Mouse (Mus musculus): ENCODE measurements at regions not wholly inside any gene's neighbourhood (a gene's known extent, or its start where the extent isn't known, plus 50 kb on each side); places are given as distances from the start of the nearest gene placed in this dataset.

- no peak for DNase-seq
- Histone ChIP-seq H3K4me3 (replicated peaks; ENCODE audit: extremely low read depth, low read depth, low read length) (no peak overlapping the region), H3K4me1 (ENCODE audit: control insufficient read depth, insufficient read depth, low read length) (no peaks in the 10 kb centered on the region)
- TF ChIP-seq CTCF (IDR thresholded peaks at IDR 0.05; ENCODE audit: insufficient read depth, low read length) (no peak), POLR2A (IDR thresholded peaks at IDR 0.05; ENCODE audit: borderline replicate concordance, extremely low read depth, low read depth, low read length) (no peak)
- WGBS, result 72% methylated on average over 1 of the region's 1 CpGs
Measured at GRCm38 (mm10) chr12:47466740-47467139, 648.0 kb upstream of the Nova1 start.

- WGBS, result 60% methylated on average over 5 of the region's 5 CpGs
- Histone ChIP-seq H3K4me3 (replicated peaks; ENCODE audit: extremely low read depth, low read depth, low read length) (no peak overlapping the region), H3K4me1 (ENCODE audit: control insufficient read depth, insufficient read depth, low read length) (no peaks in the 10 kb centered on the region)
- TF ChIP-seq CTCF (IDR thresholded peaks at IDR 0.05; ENCODE audit: insufficient read depth, low read length), result no peak
- no peak for DNase-seq
Measured at GRCm38 (mm10) chr12:47465924-47466323, 647.2 kb upstream of the Nova1 start.

GRCm38 (mm10) chr12:47431669-47432068, 612.9 kb upstream of the Nova1 start:
- 36% methylated on average over 1 of the region's 1 CpGs for WGBS
- DNase-seq, result no peak
- no peak for TF ChIP-seq POLR2A (IDR thresholded peaks at IDR 0.05; ENCODE audit: borderline replicate concordance, extremely low read depth, low read depth, low read length)
- TF ChIP-seq CTCF (IDR thresholded peaks at IDR 0.05; ENCODE audit: insufficient read depth, low read length), result no peak
- Histone ChIP-seq H3K4me3 (replicated peaks; ENCODE audit: extremely low read depth, low read depth, low read length) (no peak overlapping the region), H3K4me1 (ENCODE audit: control insufficient read depth, insufficient read depth, low read length) (no peaks in the 10 kb centered on the region)

GRCm38 (mm10) chr12:47412251-47412650, 593.5 kb upstream of the Nova1 start:
- Histone ChIP-seq H3K4me1 (ENCODE audit: control insufficient read depth, insufficient read depth, low read length) (no peaks in the 10 kb centered on the region), H3K4me3 (replicated peaks; ENCODE audit: extremely low read depth, low read depth, low read length) (no peak overlapping the region)
- TF ChIP-seq POLR2A (IDR thresholded peaks at IDR 0.05; ENCODE audit: borderline replicate concordance, extremely low read depth, low read depth, low read length) (no peak), CTCF (IDR thresholded peaks at IDR 0.05; ENCODE audit: insufficient read depth, low read length) (no peak)
- WGBS, result 70% methylated on average over 4 of the region's 4 CpGs
- no peak for DNase-seq

- 58% methylated on average over 2 of the region's 2 CpGs for WGBS
Measured at GRCm38 (mm10) chr12:47406563-47406962, 587.8 kb upstream of the Nova1 start.

GRCm38 (mm10) chr12:47406131-47406530, 587.4 kb upstream of the Nova1 start:
- no peak for DNase-seq
- H3K4me1 ChIP-seq (ENCODE audit: control insufficient read depth, insufficient read depth, low read length), result no peaks in the 10 kb centered on the region
- WGBS, result 74% methylated on average over 2 of the region's 2 CpGs
- H3K4me3 ChIP-seq (replicated peaks; ENCODE audit: extremely low read depth, low read depth, low read length), result no peak overlapping the region
- TF ChIP-seq CTCF (IDR thresholded peaks at IDR 0.05; ENCODE audit: insufficient read depth, low read length) (no peak), POLR2A (IDR thresholded peaks at IDR 0.05; ENCODE audit: borderline replicate concordance, extremely low read depth, low read depth, low read length) (no peak)

More at GRCm38 (mm10) chr12:47406563-47406962, 587.8 kb upstream of the Nova1 start:
- Histone ChIP-seq H3K4me3 (replicated peaks; ENCODE audit: extremely low read depth, low read depth, low read length) (no peak overlapping the region), H3K4me1 (ENCODE audit: control insufficient read depth, insufficient read depth, low read length) (no peaks in the 10 kb centered on the region)
- TF ChIP-seq POLR2A (IDR thresholded peaks at IDR 0.05; ENCODE audit: borderline replicate concordance, extremely low read depth, low read depth, low read length) (no peak), CTCF (IDR thresholded peaks at IDR 0.05; ENCODE audit: insufficient read depth, low read length) (no peak)
- no peak for DNase-seq

- Histone ChIP-seq H3K4me1 (ENCODE audit: control insufficient read depth, insufficient read depth, low read length) (no peaks in the 10 kb centered on the region), H3K4me3 (replicated peaks; ENCODE audit: extremely low read depth, low read depth, low read length) (no peak overlapping the region)
- DNase-seq, result no peak
- TF ChIP-seq POLR2A (IDR thresholded peaks at IDR 0.05; ENCODE audit: borderline replicate concordance, extremely low read depth, low read depth, low read length) (no peak), CTCF (IDR thresholded peaks at IDR 0.05; ENCODE audit: insufficient read depth, low read length) (no peak)
- 73% methylated on average over 1 of the region's 1 CpGs for WGBS
Measured at GRCm38 (mm10) chr12:47383225-47383624, 564.5 kb upstream of the Nova1 start.

- H3K4me1 ChIP-seq (ENCODE audit: control insufficient read depth, insufficient read depth, low read length), result no peaks in the 10 kb centered on the region
- 52% methylated on average over 2 of the region's 2 CpGs for WGBS
- H3K4me3 ChIP-seq (replicated peaks; ENCODE audit: extremely low read depth, low read depth, low read length), result no peak overlapping the region
- DNase-seq, result no peak
- TF ChIP-seq POLR2A (IDR thresholded peaks at IDR 0.05; ENCODE audit: borderline replicate concordance, extremely low read depth, low read depth, low read length) (no peak), CTCF (IDR thresholded peaks at IDR 0.05; ENCODE audit: insufficient read depth, low read length) (no peak)
Measured at GRCm38 (mm10) chr12:47353269-47353668, 534.5 kb upstream of the Nova1 start.

GRCm38 (mm10) chr12:47351229-47351628, 532.5 kb upstream of the Nova1 start:
- no peak for DNase-seq
- 81% methylated on average over 1 of the region's 1 CpGs for WGBS
- no peak for TF ChIP-seq POLR2A (IDR thresholded peaks at IDR 0.05; ENCODE audit: borderline replicate concordance, extremely low read depth, low read depth, low read length)
- TF ChIP-seq CTCF (IDR thresholded peaks at IDR 0.05; ENCODE audit: insufficient read depth, low read length), result no peak
- Histone ChIP-seq H3K4me1 (ENCODE audit: control insufficient read depth, insufficient read depth, low read length) (no peaks in the 10 kb centered on the region), H3K4me3 (replicated peaks; ENCODE audit: extremely low read depth, low read depth, low read length) (no peak overlapping the region)

- Histone ChIP-seq H3K4me3 (replicated peaks; ENCODE audit: extremely low read depth, low read depth, low read length) (no peak overlapping the region), H3K4me1 (ENCODE audit: control insufficient read depth, insufficient read depth, low read length) (no peaks in the 10 kb centered on the region)
- DNase-seq, result no peak
- 22% methylated on average over 2 of the region's 2 CpGs for WGBS
- no peak for TF ChIP-seq CTCF (IDR thresholded peaks at IDR 0.05; ENCODE audit: insufficient read depth, low read length)
- TF ChIP-seq POLR2A (IDR thresholded peaks at IDR 0.05; ENCODE audit: borderline replicate concordance, extremely low read depth, low read depth, low read length), result no peak
Measured at GRCm38 (mm10) chr12:47313413-47313812, 494.7 kb upstream of the Nova1 start.
